Comparison of ENCODE assay signal across 17 mouse cellular contexts in the genomic region with DNA sequence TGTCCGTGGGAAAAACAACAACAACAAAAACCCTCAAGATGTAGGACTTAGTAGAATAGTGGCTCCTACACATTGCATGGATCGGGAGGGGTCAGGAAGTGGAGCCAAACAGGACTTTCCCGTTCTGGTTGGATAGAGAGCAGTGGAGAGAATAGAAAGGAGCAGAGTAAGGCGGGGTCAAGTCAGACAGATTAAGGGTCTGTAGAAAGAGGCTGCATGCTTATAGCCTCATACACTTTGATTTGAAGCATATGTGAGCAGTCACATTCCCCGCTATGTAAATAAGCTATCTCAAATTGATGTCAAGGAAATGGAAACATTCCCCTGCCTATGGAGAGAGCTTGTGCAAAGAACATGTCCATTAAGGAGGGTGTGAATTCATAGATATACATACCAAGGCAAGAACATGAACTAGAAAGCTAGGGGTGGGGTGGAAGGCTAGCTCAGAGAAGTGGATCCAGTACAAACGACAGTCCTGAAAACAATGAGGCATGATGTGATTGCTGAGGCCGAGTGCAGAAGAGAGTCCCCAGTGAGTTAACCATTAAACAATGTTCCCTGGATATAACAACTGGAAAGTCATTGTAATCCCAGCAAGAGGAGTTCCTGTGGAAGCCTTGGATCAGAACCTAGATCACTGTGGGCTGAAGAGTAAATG. TPM values are rescaled to one million over a fixed set of nuclear protein-coding genes. Genes with fewer than 3 reads are reported as not detected.
DNase-seq lines count a peak whose midpoint lies in the region; ATAC-seq and TF ChIP-seq lines count a peak whose summit lies in the region.
"Had no signal": no experiment of that assay in that cellular context is flagged by ENCODE, and none has a peak within 500 bp of the region (broad histone marks: within the 10 kb centered on the region; RNA-seq: fewer than 3 reads in every experiment).

No protein-coding gene starts in this region.

- no peaks in the 10 kb centered on the region for H3K4me1 ChIP-seq in embryonic facial prominence, embryonic 11.5 days (ENCODE audit: control insufficient read depth, insufficient read depth, low read length)
- peaks cover 26% of the 10 kb centered on the region for H3K4me1 ChIP-seq in embryonic facial prominence, embryonic 10.5 days
- peaks cover 14% of the 10 kb centered on the region for H3K4me1 ChIP-seq in kidney, embryonic 14.5 days (ENCODE audit: control insufficient read depth, insufficient read depth, low read length)
- H3K4me1 ChIP-seq in intestine, postnatal 0 days (replicated peaks; ENCODE audit: control insufficient read depth, insufficient read depth, low read length), result 0 out of 2 replicates have a peak, but pooled peaks cover 12% of the 10 kb centered on the region
- H3K4me1 ChIP-seq: limb, embryonic 12.5 days; neural tube, embryonic 12.5 days had no signal

- H3K9me3 ChIP-seq in embryonic facial prominence, embryonic 11.5 days (replicated peaks; ENCODE audit: control insufficient read depth, low read length), result no peaks in the 10 kb centered on the region
- H3K9me3 ChIP-seq in embryonic facial prominence, embryonic 10.5 days, result no peaks in the 10 kb centered on the region
- no peaks in the 10 kb centered on the region for H3K9me3 ChIP-seq in kidney, embryonic 14.5 days (ENCODE audit: control insufficient read depth, low read length)
- no peaks in the 10 kb centered on the region for H3K9me3 ChIP-seq in intestine, postnatal 0 days (ENCODE audit: control insufficient read depth)
- H3K9me3 ChIP-seq: heart, embryonic 15.5 days; limb, embryonic 12.5 days; neural tube, embryonic 12.5 days had no signal

- no peak for TF ChIP-seq CTCF in intestine, postnatal 0 days (IDR thresholded peaks at IDR 0.05; ENCODE audit: low read depth)

- DNase-seq in embryonic facial prominence, embryonic 11.5 days (ENCODE audit: low spot score), result peak; percentile 52
- DNase-seq in embryonic facial prominence, embryonic 10.5 days (ENCODE audit: low spot score), result no peak
- no peak for DNase-seq in kidney, postnatal 14 days
- DNase-seq in NIH3T3 (ENCODE audit: low read depth), result peak; percentile 9
- DNase-seq in thymus, postnatal 4 days, result no peak
- DNase-seq in layer of hippocampus, adult 18-20 months (ENCODE audit: low spot score in 2 of 2), result no peak
- DNase-seq: adrenal gland, postnatal 10 days; cerebellum, postnatal 36 days; layer of hippocampus, postnatal 36 days had no signal

- no peaks in the 10 kb centered on the region for H3K27me3 ChIP-seq in embryonic facial prominence, embryonic 11.5 days (ENCODE audit: control insufficient read depth, insufficient read depth, low read length)
- no peaks in the 10 kb centered on the region for H3K27me3 ChIP-seq in embryonic facial prominence, embryonic 10.5 days (replicated peaks; ENCODE audit: low read depth, poor library complexity, severe bottlenecking)
- H3K27me3 ChIP-seq in kidney, embryonic 14.5 days (ENCODE audit: control insufficient read depth, insufficient read depth, low read length), result no peaks in the 10 kb centered on the region
- no peaks in the 10 kb centered on the region for H3K27me3 ChIP-seq in intestine, postnatal 0 days (replicated peaks; ENCODE audit: control insufficient read depth, insufficient read depth, low read length)
- H3K27me3 ChIP-seq: heart, embryonic 15.5 days; limb, embryonic 12.5 days; neural tube, embryonic 12.5 days had no signal

- no peak overlapping the region for H3K9ac ChIP-seq in embryonic facial prominence, embryonic 11.5 days (replicated peaks; ENCODE audit: low read length)
- H3K9ac ChIP-seq in kidney, embryonic 14.5 days (ENCODE audit: low read depth, low read length), result no peak overlapping the region
- H3K9ac ChIP-seq in intestine, postnatal 0 days (ENCODE audit: low read depth, low read length), result no peak overlapping the region
- H3K9ac ChIP-seq: heart, embryonic 15.5 days; limb, embryonic 12.5 days; neural tube, embryonic 12.5 days had no signal

- no peak overlapping the region for H3K27ac ChIP-seq in embryonic facial prominence, embryonic 11.5 days (replicated peaks; ENCODE audit: low read depth, low read length)
- no peak overlapping the region for H3K27ac ChIP-seq in embryonic facial prominence, embryonic 10.5 days (replicated peaks)
- no peak overlapping the region for H3K27ac ChIP-seq in kidney, embryonic 14.5 days (ENCODE audit: low read depth, low read length)
- H3K27ac ChIP-seq in intestine, postnatal 0 days (ENCODE audit: low read depth, low read length), result no peak overlapping the region
- H3K27ac ChIP-seq: limb, embryonic 12.5 days; macrophage; neural tube, embryonic 12.5 days had no signal

- H3K36me3 ChIP-seq in embryonic facial prominence, embryonic 11.5 days (replicated peaks; ENCODE audit: control insufficient read depth, insufficient read depth, low read depth, low read length), result no peaks in the 10 kb centered on the region
- H3K36me3 ChIP-seq in embryonic facial prominence, embryonic 10.5 days (replicated peaks), result peaks cover 13% of the 10 kb centered on the region; the same call in 1 of the 2 replicates
- no peaks in the 10 kb centered on the region for H3K36me3 ChIP-seq in kidney, embryonic 14.5 days (ENCODE audit: control insufficient read depth, insufficient read depth, low read length)
- H3K36me3 ChIP-seq in intestine, postnatal 0 days (ENCODE audit: control insufficient read depth, insufficient read depth), result 0 out of 2 replicates have a peak, but pooled peaks cover 3% of the 10 kb centered on the region
- H3K36me3 ChIP-seq: heart, embryonic 15.5 days had no signal

- no peak overlapping the region for H3K4me2 ChIP-seq in embryonic facial prominence, embryonic 11.5 days (ENCODE audit: low read depth, low read length)
- H3K4me2 ChIP-seq in kidney, embryonic 14.5 days (replicated peaks; ENCODE audit: low read depth, low read length), result no peak overlapping the region
- H3K4me2 ChIP-seq in intestine, postnatal 0 days (replicated peaks; ENCODE audit: low read depth), result peak overlapping the region; percentile 13; the same call in 1 of the 2 replicates
- H3K4me2 ChIP-seq: heart, embryonic 15.5 days; limb, embryonic 12.5 days; neural tube, embryonic 12.5 days had no signal

- ATAC-seq in embryonic facial prominence, embryonic 11.5 days (replicated peaks; ENCODE audit: insufficient number of reproducible peaks, low FRiP score, low TSS enrichment, low read depth), result peak; percentile 52; the same call in 1 of the 2 replicates
- peak; percentile 71; the same call in 1 of the 2 replicates for ATAC-seq in kidney, embryonic 14.5 days (ENCODE audit: low FRiP score, low TSS enrichment)
- ATAC-seq in intestine, postnatal 0 days, result 0 out of 2 replicates have a peak, but pooled peaks have one; percentile 54
- ATAC-seq: inflammation-experienced regulatory T-cells, adult 6 months; midbrain, embryonic 16.5 days had no signal

- H3K4me3 ChIP-seq in embryonic facial prominence, embryonic 11.5 days (ENCODE audit: low read depth, low read length), result no peak overlapping the region
- H3K4me3 ChIP-seq in embryonic facial prominence, embryonic 10.5 days, result no peak overlapping the region
- H3K4me3 ChIP-seq in kidney, embryonic 14.5 days (ENCODE audit: low read length), result no peak overlapping the region
- H3K4me3 ChIP-seq in intestine, postnatal 0 days (ENCODE audit: low read depth, low read length), result no peak overlapping the region
- H3K4me3 ChIP-seq: heart, embryonic 15.5 days; limb, embryonic 12.5 days; neural tube, embryonic 12.5 days had no signal

- WGBS in embryonic facial prominence, embryonic 11.5 days, result 46% methylated on average over 7 of the region's 7 CpGs
- 63% methylated on average over 7 of the region's 7 CpGs for WGBS in embryonic facial prominence, embryonic 10.5 days
- 53% methylated on average over 7 of the region's 7 CpGs for WGBS in kidney, embryonic 14.5 days
- 40% methylated on average over 7 of the region's 7 CpGs for WGBS in intestine, postnatal 0 days

RNA-seq across cellular contexts. Expression of a gene that starts 1.6 kb away (rescaled TPM):
- polyA plus RNA-seq in embryonic facial prominence, embryonic 11.5 days (2014; fragmentation: Nextera tagmentation; extraction: Ambion mirVana), result 0.86 and 1.2 TPM in 2 replicates
- 1.1 and 1.8 TPM in 2 replicates for polyA plus RNA-seq in embryonic facial prominence, embryonic 10.5 days (2016; fragmentation: Nextera tagmentation; extraction: Ambion mirVana)
- polyA plus RNA-seq in kidney, embryonic 14.5 days (2014; fragmentation: Nextera tagmentation; extraction: Ambion mirVana), result 0.79 and 1.8 TPM in 2 replicates
- polyA plus RNA-seq in intestine, postnatal 0 days (2015; fragmentation: Nextera tagmentation; extraction: Ambion mirVana), result 1.2 and 1.8 TPM in 2 replicates
- total RNA-seq in layer of hippocampus, adult 18-20 months (2021), result 1 to 10 TPM; 3.9 to 4.2 TPM

RNA-seq across cellular contexts. Expression of a gene that starts 57.7 kb away (rescaled TPM):
- 84.5 and 92.5 TPM in 2 replicates for polyA plus RNA-seq in embryonic facial prominence, embryonic 11.5 days (2014; fragmentation: Nextera tagmentation; extraction: Ambion mirVana)
- 61.4 and 62.0 TPM in 2 replicates for polyA plus RNA-seq in embryonic facial prominence, embryonic 10.5 days (2016; fragmentation: Nextera tagmentation; extraction: Ambion mirVana)
- polyA plus RNA-seq in kidney, embryonic 14.5 days (2014; fragmentation: Nextera tagmentation; extraction: Ambion mirVana), result 71.4 and 82.9 TPM in 2 replicates
- 45.6 and 46.5 TPM in 2 replicates for polyA plus RNA-seq in intestine, postnatal 0 days (2015; fragmentation: Nextera tagmentation; extraction: Ambion mirVana)
- total RNA-seq in layer of hippocampus, adult 18-20 months (2021), result 10 to 100 TPM; 35.8 to 36.5 TPM

Comparison
In these comparisons a context has a peak if more than half of its experiments do, and no peak if none do; other contexts are left out.
1. DNase-seq: peak in embryonic facial prominence, embryonic 11.5 days (single experiment) and NIH3T3 (single experiment); none in embryonic facial prominence, embryonic 10.5 days (single experiment), kidney, postnatal 14 days (single experiment), thymus, postnatal 4 days (single experiment) and layer of hippocampus, adult 18-20 months (0 of 2).
2. Peak in every context shown above with its lines, with median percentiles within 50 percentile points of each other: ATAC-seq.